Mouse (Mus musculus) monocyte, adult 5-6 weeks (primary cell): ENCODE measurements around the gene Sergef. TPM values are rescaled to one million over a fixed set of nuclear protein-coding genes. Genes with fewer than 3 reads are reported as not detected.

Experiments
- ATAC-seq: fragments of 153-309, 156-312 bp; replicated peaks from 2 replicates; pipeline ENCODE4 v1.8.0; 2017; ENCODE audit warnings: mild to moderate bottlenecking; ENCODE audit not compliant: low TSS enrichment, insufficient number of reproducible peaks, severe bottlenecking, poor library complexity, low FRiP score
- total RNA-seq: library from RNA; stranded (forward); fragments of 200-1000, 200-491, 200-594 nt; gene quantifications from 3 replicates; pipeline ENCODE4 v1.2.3, GENCODE M21; 2017

The Sergef gene
- total RNA-seq, 1 experiment from 2014 or later = 18.6 TPM

DNA sequence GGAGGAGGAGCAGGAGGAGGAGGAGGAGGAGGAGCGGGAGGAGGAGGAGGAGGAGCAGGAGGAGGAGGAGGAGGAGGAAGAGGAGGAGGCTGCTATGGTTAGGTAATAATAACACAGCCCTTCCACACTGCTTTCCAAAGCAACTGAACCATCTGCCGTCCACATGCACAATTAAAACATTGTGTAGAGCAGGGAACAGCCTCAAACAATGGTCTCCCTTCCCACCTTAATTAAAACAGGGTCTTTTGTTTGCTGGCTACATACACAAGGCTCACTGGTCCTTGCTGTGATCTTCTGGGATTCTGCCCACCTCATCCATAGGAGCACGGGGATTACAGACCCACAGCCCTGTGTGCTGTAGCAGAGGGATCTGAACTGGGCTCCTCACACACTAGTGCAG, 15.6 kb downstream of the Sergef start:
- ATAC-seq = no peak

DNA sequence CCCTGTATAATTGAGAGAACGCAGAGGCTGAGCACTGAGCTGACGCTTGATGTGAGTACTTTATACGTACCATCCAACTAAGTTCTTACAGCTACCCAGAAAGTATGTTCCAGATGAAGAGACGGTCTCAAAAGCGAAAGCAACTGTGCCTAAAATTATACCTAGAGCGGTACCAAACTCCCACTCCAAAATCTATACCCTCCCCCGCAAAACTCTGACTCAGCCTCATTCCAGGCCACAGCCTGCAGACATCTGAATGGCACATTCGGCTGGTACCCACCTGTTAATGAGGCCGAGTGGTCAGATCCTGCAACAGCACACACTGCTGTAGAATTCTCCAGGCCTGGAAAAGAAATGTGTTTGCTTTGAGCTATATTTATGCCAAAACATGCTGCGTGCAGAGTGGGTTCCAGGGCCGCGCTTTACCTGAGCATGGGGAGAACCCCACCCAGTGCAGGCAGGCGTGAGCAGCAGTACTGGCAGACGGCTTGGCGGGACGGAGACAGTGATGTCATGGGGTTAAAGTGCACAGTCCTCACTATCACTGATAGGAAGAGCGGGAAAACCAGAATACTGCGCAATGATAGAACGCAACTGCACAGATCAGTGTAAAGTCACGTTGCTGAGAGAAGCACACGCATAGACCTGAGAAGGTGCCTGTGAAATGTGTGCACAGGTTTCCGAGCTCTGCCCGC, 21.0 kb downstream of the Sergef start:
- no peak for ATAC-seq

DNA sequence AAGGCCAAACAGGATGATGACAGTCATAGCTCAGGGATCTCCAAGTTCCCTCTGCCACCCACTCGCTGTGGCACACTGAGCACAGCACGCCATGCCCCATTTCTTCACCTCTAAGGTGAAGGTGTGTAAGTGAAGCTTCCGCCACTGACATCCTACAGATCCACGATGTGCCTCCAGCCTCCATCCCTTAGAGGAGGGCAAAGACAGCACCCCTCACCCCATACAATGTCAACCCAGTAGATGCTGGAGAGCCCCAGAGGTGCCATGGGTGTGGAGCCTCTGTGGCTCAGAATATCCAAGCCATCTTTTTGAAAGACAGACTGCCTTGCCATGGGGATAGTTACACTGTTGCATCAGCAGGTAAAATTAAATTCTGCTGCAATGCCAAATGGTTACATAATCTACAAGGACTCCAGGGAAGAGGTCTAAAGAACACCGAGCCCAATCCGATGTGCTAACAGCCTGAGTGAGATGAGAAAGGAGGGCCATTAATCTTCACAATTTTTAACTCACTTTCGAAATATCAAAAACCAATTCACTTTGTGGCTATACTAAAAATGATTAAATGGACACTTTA, 23.1 kb downstream of the Sergef start:
- no peak for ATAC-seq

DNA sequence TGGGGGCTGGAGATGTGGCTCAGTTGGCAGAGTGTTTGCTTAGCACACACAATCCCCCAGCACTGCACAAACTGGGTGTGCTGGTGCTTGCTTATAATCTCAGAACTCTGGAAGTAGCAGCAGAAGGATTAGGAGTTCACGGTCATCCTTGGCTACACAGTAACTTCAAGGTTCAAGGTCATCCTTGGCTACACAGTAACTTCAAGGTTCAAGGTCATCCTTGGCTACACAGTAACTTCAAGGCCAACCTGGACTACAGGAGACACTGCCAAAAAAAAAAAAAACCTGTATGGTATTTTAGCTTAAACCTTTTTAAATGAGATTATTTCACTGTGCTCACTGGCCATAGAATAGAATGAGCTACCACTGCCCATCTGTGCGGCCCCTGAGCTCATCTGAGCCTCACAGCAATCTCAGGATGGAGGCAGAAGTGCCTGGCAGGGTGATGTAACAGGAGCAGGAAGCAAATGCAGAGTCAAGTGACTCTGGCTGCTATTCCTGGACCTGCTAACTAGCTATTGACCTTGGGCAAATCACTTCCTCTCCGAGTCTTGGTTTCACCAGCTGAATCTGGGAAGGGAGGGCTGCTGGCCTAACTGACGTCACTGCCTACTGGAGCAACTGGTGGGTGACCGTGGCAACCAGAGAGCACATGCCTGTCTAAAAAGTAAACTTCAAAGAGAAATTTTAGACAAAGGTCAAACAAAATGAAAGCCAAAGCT, 24.2 kb downstream of the Sergef start:
- peak; percentile 92 for ATAC-seq

DNA sequence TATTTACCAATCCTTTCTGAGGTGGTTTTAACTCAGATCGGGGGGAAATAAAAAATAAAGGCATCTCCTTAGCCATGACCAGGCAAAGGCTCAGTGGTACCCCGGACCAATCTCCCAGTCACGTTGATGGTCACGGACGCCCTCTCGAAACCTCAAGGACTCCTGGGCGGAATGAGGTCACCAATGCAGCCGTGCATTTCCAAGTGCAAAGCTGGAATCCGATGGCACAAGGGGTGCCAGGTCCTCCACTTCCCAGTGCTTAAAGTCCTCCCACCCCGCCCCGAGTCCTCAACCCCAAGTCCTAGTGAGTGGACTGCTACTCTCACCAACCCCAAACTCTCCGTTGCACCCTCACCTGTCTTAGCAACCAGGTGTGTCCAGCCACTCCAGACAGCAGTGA, 25.3 kb downstream of the Sergef start:
- no peak for ATAC-seq

DNA sequence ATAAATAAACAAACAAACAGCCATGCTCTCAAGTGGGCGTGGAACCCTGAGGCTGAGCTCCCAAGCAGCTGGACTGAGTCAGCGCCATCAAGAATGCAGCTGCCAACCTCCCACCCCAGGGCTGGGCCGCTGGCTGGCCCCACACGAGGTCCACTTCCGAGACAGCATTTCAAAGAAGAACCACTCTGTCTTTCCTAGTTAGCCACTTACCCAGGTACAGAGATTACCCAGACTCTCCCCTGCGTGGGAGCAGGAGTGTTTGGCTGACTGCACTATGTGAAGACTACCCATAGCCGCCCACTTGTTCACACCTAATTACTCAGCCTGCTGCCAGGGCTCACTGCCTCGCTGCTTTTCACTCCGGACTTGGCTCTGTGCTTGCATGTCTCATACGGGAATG, 26.5 kb downstream of the Sergef start:
- ATAC-seq = no peak

DNA sequence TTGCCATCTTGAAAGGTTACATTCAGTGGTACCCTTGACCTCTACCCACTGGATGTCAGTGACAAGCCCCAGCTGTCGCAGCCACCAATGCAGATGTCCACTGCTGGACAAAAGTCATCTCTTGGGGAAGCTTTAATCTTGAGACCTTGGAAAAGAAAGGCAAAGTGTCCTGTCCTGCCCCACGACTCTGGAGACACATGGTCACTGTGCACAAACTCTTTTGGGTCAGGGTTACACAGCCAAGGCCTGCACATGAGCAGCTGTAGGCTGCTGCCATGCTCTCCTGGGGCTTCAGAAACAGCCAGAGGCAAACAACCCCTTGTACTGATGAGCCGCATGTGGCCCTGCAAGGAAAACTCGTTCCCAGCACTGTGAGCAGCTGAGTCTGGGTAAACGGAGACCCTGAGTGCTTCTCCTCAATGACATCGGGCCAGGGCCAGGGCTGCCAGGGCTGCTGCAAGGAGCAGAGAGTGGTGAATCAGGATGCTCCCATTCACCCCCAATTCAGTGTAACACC, 27.1 kb downstream of the Sergef start:
- ATAC-seq = no peak

DNA sequence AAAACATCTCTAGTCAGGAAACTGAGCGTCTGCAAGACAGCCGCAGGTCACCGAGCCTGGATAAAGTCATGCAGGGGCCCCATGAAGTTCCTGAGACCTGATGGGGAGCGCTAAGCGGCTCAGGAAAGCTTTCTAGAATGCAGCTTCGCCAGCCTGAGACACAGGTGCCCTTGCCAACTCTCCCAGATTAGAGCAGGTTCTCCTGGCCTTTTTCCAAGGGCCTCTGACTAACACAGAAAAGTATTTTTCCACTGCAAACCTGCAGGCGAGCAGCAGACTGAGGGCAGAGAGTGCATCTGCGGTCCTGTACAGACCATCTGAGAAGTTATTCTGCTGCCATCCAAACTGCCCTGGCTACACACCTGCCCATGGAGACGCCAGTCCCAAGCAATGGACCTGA, 27.6 kb downstream of the Sergef start:
- no peak for ATAC-seq

DNA sequence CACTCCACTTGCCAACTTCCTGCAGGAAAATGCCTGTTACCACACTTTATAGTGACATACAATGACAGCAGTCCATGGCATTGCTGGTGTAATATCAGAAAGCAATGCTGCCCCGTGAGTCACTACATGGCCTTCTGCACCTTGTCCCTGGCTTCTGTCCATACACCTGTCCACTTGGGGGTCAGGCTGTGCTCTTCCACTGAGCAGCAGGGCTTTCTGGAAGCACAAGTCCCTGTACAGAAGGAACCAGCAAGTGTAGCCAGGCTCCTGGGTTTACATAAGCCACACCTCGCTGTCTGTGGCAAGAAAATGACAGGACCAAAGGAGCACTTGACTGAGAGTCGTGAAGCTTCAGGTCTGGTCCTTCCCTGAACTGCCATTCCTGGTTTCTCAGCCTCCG, 30.3 kb downstream of the Sergef start:
- no peak for ATAC-seq

DNA sequence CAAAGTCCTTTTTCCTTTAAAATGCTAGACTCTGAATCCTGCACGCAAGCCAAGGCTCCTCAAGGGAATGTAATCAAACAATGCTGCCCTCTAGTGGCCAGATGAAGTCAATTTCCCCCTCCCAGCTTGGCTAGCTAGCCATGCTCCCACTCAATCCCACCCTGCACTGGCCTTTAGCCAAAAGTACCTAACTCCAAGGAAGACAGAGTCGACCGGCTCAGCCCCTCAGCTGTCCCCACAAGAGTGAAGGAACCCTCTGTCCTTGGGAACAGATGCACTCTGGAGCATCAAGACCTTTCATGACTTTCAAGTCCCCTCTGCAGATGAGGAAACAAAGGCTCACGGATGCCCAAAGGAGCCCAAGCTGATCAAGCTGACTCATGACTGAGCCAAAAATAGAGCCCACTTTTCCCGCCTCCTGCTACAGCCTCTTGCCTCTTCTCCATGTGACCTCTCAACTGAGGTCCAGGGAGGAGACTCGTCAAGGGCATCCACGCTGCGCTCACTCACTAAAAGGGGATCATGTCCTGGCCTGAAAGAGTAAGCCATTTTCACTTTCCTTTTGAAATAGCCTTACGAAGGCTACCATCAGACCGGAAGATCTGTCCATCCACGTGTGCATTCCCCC, 32.1 kb downstream of the Sergef start:
- peak; percentile 29; the same call in 1 of the 2 replicates for ATAC-seq

DNA sequence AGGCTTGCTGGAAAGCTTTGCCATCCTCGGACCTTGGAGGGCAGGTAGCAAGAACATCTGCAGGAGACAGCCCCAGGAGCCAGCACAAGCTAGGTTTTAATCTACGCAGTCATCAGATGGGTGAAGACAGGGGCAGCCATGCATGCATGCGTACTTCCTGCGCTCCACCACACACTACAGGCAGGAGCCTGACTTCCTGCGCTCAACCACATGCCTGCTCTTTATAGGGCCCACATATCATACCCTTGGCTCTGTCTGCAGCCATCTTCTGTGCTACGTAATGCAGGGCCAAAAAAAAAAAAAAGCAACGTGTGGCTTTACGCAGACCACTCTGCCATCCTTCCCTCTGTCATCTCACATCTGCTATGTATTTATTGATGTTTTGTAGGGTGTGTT, 32.6 kb downstream of the Sergef start:
- ATAC-seq = peak; percentile 46

DNA sequence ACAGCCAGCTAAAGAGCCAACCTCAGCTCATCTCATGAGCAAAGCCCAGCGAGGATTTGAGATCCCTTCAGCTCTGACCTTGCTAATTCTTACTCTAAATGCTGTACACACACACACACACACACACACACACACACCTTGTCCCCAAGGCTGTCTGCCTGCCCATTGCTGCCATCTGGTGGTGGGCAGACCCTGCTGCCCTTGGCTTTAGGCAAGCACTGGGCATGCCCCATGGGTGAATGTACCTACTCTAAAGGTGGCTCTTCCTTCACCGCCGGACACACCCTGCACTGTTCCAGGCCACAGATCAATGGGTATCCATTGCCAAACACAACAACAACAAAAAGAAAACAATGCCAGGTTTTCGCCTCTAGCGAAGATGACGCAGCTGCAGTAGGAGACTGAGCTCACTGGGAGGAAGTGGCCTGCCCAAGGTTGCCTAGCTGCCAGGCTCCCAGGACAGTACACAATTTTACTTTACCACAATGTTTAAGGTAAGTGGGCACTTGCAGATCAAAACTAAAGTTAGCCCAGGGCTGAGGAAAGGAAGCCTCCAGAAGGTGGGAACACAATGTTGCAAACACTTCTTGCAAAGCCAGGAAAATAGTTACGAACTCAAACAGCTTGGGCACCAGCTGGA, 33.1 kb downstream of the Sergef start:
- ATAC-seq = peak; percentile 57

DNA sequence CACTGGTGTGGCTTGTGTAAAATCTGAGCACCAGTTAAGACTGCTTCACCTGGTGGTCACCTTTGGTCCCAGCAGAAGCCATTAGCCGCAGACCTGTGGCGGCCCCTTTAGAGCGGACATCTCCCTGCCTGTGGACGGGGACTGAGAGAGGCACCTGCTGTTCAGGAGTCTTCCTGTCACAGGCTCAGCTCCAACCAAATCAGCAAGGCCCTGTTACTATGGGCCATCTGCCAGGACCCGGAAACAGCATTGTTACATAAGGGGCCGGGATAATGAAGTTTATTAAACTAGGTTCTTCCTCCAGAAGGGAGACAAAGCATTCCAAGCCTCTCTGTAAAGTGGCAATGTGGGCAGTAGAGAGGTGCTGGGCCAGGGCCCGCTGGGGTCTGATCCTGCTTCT, 36.6 kb downstream of the Sergef start:
- ATAC-seq = no peak

DNA sequence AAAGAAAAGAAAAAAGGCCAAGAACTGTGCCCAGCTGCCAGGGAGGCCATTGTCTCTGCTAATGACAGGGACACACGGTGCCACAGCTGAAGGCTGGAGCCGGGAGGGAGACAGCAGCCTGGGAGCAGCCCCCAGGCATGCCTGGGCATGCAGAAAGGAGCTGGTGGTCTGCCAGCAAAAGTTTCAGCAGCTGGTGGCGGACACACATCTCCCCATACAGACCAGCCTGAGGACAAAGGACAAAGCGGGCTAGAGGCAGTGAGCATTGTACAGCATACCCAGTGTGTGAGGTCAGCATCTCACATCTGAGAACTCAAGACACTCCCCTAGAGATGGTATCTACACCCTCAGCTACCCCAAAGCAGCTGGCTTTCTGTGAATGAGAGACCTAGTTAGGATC, 37.5 kb downstream of the Sergef start:
- no peak for ATAC-seq

DNA sequence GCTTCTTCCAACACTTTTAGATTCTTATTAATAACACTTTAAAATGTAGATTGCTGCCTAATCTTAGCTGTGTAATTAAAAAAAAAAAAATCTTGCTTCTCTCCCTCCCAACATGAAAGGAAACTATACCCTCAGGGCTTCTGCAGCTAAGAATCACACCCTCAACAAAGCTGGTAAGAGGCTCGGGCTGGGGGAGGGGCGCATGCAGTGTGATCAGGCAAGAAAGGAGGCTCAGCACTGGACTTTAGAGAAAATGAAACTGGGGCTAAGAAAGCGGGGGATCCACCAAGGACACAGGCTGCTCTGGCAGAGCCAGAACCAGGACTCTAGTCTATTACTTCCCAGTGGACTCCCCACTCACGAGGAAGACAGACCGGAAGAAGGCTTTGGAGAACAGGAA, 38.5 kb downstream of the Sergef start:
- no peak for ATAC-seq

DNA sequence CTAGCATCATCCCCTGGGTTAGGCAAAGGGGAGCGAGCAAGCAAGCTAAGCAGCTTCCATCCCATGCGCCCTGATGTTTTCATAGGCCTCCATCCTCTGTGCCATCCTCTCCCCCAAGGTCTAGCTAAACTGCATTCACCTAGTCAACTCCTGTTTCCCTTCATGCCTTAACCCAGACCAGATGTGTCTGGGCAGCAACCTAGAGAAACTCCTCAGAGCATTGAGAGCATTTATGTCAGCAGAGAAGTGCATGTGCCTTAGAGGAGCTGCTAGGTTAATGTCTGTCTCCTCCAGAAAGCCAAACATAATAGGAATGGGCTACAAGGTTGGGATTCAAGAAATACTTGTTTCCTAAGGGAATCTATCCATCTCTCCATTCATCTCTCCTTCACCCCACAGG, 42.6 kb downstream of the Sergef start:
- no peak for ATAC-seq

DNA sequence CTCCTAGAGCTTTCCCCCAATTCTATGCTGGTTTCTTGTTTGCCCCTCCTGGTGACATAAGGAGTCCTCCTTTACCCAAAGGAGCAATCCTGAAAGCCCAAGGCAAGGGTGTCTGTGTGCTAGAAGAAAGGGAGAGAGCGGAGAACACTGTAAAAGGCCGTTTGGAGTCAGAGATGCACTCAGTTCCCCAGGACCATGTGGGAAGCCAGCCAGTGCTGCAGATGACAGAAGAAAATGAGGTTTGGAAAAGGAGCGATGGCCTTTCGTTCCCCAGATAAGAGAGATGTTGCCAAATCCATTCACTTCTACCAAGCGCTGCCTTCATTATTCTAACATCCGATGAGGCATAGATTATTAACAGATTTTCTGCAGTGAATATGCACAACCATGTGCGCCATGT, 48.1 kb downstream of the Sergef start:
- ATAC-seq = no peak

DNA sequence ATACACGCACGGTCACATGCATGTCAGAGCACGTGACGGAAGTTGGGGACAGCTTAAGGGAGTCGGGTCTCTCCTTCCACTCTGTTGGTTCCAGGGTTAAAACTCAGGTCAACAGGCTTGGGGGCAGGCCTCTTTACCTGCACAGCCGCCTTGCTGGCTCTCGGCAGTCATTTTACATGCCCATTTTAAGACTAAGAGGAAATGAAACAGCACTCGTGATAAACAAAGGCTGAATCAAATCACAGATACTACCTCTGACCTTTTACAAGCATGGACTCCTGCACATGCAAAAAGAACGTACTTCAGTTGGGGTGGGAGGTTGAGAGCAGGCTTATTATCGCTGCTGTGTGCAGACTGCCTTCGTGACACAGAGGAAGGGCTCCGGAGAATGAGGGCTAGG, 50.4 kb downstream of the Sergef start:
- ATAC-seq = no peak

DNA sequence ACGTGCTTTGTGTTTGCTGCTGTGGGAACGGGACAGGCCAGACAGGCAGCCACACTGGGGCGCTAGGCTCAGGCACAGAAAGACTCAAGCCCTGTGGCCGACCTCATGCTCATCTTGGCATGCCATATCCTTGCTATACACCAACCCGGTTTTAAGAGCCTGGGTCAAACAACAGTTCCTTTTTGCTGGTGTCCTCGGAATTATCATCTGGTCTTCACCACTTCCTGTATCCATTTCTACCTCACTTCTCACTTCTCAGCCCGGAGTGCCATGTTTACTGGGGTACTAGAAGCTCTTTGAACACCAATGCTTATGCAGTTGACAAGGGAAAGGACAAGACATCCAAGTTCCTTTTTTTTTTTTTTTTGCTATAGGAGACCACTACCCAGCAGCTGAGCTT, 51.6 kb downstream of the Sergef start:
- ATAC-seq = no peak
